Mouse (Mus musculus) thymus, postnatal 36 days (tissue): ENCODE results near the gene Mkrn2os.
A peak's percentile ranks its signal among the peaks of the same experiment; 100 is the strongest.

Experiments
- DNase-seq, 2 experiments: peaks; one replicate each; pipeline ENCODE4 v3.0.0; 2022; ENCODE audit warnings: mixed read lengths in 2 of 2

Gene Mkrn2os

DNA sequence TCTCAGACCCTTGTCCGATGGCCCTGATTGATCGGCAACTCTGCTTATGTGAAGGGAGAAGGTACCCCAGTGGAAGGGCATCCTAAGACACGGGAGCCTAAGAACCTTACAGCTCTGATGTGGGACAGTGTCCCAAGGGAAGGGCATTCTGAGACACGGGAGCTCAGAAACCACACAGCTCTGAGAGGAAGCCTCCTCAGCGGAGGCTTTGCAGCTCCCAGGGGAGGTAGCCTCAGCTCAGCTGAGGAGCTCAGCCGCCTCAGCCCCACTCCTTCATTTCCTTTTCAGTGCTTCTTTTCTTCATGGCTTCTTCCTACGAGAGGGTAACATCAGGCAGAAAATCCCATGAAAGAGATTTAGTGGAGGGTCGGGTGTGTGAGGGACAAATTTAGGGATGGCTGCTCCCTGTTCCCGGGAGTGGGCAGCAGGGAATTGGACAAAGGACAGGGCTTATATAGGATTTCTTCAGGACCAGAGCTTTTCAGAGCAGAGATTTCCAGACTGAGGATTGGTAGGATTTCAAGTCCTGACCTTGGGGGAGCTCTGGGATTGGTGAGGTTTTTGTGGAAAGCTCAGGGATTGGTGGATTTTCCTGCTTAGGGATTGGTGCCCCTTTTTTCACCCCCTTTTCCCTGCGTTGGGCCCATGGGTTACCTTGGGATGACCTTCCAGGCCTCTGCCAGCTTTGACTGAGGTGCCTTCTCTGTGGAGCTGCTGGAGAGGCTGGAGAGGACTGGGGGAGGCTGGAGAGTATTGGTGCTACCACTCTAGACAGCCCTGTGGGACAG, 9.9 kb downstream of the Mkrn2os start:
- no peak for DNase-seq

DNA sequence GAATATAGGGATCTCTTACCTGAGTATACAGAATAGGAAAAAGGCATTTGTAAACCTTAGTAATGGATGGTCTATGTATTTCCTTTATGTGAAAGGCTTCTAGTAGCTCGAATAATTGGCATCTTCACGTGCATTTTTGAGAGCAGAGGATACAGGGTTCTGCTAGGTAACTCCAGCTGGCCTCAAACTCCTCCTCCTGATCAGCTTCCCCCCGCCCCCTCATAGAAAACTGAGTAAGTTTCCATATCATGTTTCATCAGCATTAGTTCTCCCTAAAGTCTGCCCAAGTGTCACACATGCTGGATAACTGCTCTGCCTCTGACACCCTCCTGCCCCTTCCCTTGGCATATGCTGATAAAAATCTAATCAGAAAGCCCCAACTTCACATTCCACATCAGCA, 11.6 kb downstream of the Mkrn2os start:
- DNase-seq: no peak

DNA sequence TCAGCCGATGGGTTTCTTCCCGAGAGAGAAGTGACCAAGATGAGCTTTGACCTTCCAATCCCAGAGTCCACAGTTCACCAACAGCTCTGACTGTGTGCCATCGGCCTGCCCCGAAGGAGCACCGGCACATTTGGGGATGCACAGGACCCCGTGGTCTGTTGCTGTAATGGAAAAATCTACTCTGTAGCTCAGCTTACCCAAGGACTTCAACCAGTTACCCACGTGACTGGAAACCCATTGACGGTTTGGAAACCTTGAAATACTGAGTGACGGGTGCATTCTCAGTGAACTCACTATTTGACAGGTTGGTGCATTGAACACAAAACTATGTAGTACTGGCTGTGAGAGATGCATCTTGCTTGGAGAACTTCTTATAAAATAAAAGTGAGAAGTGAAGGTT, 14.4 kb downstream of the Mkrn2os start:
- no peak for DNase-seq

DNA sequence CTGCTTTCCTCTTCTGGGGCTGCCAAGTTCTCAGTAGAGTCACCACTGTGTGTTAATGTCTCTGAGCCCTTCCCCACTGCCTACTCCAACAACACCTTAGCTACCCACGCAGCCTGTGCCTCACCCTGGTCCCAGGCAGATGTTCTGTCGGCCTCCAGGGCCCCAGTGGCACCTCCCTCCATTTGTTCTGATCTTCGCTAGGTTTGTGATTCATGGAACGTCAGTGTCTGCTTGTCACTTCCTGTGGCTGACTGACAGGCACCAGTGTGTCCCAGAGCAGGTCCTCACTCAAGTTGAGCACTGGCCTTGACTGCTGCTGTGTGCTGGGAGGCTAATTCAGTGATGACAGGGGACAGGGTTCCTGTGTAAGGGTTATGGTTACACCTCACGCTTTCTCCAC, 15.0 kb downstream of the Mkrn2os start:
- no peak for DNase-seq

DNA sequence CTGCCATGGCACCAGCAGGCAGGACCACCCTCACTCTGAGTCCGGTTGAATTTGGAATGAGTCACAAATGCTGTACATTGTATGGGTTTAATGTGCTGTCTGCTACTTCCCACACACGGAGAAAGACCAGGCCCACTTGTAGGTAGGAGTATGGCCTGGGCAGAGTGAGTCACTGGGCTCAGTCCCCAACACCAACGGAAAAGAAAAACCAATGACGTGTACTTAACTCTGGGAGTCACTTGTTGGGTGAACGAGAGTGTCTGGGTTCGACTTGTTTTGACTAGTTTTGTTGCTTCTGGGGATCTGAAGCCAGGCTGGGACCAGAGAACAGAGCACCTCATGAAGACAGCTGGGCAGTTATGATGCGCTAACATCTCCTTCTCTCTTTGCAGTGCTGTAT, 18.2 kb downstream of the Mkrn2os start:
- DNase-seq: no peak

DNA sequence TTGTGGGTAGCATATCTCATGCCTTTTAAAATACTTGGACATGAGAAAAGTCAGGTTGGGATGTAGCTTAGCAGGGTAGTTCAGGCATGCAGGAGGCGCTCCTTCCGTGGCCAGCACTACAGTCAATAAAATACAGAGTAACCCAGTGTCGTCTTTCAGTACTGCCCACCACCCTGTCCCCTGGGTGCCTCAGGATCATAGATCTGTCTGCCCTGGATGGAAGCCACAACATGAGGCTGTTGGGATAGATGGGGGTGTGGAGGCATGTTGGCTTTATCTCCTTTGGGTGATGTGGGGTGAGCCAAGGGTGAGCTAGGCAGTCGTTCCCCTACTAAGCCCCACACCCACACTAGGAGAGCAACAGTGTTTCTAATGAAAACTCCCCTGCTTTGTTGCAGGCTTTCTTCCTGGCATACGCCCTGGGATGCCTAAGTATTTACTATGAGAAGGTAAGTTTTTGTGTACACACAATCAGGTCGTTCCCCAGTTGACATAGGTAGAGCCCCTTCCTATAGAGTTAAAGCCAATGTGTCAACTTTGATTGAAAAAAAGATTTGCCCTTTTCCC, 26.8 kb downstream of the Mkrn2os start:
- DNase-seq: no peak

DNA sequence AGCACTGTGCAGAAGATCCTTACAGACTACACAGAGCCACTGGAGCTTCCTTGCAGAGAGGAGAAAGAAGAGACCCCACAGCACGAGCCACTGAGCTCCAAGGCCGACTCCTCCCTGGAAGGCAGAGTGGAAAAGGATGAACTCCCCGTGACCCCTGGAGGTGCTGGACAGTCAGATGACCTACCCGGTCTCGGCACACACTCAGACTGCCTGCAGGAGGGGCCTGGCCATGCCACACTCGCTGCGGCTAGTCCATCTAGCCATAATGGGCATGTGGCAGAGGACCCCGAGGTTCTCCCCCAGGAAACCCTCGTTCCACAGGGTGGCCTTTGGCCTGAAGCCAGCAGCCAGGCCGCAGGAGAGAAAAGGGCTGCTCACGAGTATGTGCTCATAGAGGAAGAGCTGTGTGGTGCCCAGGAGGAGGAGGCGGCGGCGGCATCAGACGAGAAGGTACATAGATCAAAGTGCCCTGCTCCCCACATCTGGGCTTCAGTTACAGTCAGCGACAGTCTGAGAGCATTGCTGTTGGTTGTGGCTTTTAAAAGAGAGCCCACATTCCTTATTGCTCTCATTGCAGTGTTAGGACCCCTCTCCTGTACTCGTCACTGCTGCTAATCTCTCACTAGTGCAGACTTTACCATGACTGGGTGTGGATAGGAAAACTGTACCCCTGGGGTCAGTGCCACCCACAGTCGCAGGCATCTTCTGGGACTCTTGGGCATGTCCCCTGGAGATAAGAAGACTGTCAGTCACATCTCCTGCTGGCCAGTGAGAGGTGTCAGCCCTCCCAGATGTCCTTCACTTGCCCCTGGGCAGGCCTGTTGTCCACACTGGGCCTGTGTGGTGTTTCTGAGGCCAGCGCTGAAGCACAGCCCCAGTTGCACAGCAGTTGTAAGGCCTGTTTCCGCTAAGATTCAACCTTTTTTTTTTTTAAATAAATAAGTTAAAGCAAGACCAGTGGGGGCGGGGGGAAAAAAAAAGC, 32.4 kb downstream of the Mkrn2os start:
- DNase-seq: peak; percentile 60 to 75

DNA sequence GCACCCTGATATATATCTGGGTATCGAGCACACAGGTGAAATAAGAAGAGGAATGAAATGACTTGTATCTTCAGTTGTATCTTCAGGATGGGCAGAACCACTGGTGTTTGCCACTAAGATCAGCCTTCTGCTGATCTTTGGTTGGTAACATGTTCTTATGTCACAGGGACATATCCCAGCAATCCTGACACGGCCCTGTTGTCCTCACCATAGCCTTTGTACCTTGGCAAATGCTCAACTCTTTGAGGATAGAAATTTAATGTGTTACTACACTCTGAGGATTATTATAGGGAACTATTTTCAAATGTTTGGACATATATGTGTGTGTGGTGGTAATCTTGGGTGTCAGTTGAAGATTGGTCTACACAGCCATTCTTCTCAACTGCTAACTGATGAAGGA, 34.2 kb downstream of the Mkrn2os start:
- no peak for DNase-seq

DNA sequence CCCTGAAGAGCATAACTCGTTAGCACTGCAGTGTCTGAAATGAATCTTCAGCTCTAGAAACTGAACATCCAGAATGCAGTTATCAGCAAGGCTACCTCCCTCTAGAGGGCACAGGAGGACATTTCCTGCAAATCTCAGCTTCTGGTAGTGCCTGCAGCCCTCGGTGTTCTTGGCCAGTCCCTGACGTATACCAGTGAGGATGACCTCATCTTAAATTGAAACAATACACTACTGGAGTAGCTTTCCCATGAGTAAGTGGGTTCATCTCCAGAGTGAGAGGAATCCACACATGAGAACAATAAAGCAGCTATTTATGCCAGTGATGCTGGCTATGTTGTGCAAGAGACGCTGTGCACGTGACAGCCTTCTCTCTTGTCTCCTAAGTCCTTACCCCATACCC, 36.9 kb downstream of the Mkrn2os start:
- no peak for DNase-seq

DNA sequence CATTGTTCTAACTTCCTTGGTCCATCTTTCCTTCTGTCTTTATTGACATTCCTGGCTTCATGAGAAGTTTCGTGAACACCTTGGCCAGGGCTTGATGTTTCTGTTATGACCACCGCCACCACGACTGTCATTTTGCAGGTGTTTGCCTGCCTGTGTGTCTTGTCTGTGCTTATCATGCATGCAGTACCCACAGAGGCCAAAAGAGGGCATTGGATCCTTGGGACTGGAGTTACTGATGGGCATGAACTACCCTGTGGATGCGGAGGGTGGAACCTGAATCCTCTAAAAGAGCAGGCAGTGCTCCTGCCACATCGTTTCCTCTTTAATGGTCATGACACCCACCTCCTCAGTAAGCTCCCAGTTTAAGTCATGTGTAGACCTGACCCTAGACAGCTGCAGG, 46.1 kb downstream of the Mkrn2os start:
- DNase-seq: peak; percentile 48 to 52

DNA sequence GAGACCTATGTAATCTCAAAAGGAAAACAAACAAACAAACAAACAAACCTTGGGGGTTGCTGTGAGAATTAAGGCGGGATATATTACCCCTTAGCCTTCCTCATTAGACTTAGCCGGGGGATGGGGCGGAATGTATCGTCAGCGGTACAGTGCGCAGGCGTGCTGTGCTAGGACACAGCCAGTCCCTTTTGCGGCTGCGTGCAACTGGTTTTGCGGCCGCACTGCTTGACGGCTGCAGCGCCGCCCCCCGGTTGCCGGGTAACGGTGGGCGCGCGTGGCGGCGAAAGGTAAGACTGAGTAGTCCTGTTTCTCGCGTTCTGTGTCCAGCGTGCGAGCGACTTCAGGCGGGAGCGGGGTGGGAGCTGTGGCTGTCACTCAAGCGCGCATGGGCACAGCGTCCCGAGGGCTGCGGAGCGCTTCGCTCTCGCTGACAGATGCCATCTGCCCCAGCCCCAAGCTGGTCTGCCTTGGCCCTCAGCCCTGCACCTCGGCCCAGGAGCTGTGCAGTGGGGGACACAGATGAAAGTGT, 47.9 kb downstream of the Mkrn2os start, which contains the start of gene Tsen2:
Tsen2 (plus strand) TSS at position 223 of the 529 bp plus-strand sequence.
- DNase-seq: peak; percentile 97

DNA sequence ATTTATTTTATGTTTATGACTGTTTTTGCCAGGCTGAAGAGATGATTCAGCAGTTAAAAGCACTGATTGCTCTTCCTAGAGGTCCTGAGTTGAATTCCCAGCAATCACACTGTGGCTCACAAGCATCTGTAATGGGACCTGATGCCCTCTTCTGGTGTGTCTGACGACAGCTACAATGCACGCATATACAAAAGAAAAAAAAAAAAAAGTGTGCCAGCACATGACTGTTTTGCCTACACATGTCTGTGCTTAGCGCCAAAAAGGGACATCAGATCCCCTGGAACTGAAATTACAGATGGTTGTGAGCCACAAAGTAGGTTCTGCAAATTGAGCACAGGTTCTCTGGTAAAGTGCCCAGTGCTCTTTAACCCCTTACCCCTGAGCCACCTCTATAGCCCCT, 50.0 kb downstream of the Mkrn2os start:
- DNase-seq: no peak

DNA sequence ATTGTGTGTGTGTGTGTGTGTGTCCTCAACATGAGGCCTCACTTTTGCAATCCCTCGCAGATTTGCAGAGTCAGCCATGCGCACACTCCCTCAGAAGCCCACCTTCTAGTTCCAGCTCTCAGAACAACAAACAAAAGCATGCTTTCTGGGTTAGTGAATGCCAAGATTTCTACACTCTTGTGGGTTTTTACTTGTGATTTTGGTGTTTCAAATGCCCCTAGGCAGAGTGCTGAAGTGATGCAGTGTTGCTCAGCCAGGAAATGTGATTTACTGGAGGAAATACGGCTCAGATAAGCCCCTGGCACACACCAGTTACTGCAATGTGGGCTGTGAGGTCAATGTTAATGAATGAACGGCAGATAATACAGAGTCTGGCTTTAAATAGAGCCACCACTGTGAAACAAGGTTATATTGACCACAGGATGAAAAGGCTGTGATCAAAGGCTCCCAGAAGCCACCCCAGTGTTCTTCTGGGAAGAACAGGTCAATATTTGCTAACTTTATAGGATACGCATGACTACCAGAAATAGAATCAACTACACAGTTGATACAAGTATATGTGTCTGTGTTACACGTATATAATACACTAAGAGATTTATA, 50.6 kb downstream of the Mkrn2os start:
- no peak for DNase-seq

DNA sequence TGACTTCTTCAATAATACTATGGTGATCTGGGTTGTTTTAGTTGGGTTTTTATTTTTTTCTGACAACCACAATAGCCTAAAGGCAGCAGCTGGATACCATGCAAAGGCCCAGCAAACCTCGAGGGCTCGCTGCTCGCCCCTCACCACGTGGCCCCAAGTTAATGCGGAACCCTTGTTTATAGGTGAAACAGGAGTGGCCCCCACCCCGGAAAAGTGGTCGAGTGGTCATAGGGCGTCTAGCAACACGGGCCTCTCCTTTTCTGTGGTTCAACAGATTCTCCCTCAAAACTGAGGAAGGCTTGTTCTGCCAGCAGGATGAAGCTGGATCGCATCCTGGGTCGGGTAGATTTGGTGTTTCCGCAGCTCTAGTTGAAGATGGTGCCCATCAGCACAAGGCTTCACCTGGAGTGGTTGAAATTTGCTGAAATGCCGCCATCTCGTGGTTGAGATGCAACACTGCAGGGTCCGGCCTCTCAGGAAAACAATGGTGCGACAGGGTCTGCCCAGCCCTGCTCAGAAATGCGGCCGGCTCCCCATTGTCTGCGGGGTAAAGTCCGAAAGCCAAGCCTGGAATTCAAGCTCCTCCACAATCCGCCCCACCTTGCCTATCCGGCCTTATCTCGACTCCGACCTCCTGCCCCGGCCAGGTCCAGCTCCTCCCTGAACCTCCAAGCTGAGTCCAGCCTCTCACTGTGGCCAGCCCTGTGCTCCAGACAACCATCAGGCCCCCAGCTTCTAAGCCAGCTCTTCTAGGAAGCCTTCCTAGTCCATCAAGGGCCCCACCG, 53.5 kb downstream of the Mkrn2os start:
- peak; percentile 77 to 81 for DNase-seq

DNA sequence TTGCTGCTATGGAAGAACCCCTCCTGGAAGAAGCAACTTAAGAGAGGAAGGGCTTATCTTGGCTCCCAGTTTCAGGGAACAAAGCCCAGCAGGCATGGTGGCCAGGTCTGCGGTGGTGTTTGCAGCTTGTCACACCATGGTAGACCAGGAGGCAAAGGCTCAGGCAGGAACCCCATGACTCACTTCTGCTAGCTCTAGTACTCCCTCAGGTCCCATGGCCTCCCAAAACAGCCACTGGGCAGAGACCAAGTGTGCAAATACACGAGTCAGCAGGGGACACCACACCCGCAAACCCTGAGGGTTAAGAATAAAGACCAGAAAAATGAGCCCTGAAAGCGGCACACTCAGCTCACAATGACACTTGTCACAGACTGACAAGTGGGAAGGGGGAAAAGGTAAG, 56.2 kb downstream of the Mkrn2os start:
- DNase-seq: no peak

DNA sequence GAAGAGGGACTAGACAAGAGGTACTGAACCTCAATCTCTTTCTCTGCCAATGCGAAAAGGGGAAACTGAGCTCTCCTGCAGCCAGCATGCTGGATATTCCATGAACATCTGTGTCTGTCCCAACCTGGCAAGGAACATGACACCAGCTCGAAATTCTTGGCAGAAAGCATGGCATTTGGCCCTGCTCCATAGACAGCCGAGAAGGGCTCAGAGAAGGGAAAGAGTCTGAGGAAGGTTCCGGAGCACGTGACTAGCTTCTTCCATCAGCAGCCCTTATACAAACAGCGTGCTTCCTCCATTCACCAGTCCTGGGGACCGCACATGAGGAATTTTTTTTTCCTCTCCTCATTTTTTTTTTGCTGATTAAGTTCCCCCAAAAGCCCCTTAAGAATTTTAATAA, 57.8 kb downstream of the Mkrn2os start:
- DNase-seq: no peak
